Comparison of ENCODE assay signal across 19 mouse cellular contexts in the genomic region with DNA sequence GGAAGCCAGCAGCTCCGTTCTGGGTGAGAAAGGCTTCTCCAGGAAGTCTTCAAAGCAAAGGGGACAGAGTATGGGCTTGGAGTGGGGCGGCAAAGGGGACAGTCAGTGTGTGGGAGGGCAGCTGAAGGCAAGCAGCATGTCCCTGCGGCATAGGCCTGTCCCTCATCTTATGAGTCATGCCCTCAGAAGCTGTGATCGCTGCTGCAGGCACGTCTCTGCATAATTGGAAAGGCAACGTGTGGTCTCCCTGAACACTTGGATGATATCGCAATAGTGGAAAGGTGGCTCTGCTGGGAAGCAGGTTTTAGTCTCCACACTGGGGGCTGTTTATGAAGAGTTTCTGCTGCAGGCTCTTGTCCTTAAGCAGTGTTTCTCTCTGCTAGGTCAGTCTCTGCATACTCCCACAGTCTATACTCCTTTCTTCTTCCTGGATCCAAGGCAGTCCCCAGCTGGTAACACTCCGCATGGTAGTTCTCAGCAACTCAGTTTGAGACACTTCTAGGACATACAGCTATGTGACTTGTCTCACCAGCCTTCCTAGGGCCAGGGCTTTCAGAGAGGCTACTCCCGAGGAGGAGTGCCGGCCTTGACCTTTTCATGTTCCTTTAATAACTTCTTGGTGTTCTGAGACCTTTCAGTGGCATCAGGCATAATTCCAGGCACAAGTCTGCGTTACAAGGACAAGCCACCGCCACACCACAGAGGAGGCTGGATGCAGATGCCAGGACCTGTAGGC. TPM values are rescaled to one million over a fixed set of nuclear protein-coding genes. Genes with fewer than 3 reads are reported as not detected.
A peak's percentile ranks its signal among the peaks of the same experiment; 100 is the strongest.
DNase-seq lines count a peak whose midpoint lies in the region; ATAC-seq lines count a peak whose summit lies in the region.
"Had no signal": no experiment of that assay in that cellular context is flagged by ENCODE, and none has a peak within 500 bp of the region (broad histone marks: within the 10 kb centered on the region; RNA-seq: fewer than 3 reads in every experiment).

No protein-coding gene starts in this region.

- H3K4me1 ChIP-seq in kidney, embryonic 15.5 days: peaks cover 27% of the 10 kb centered on the region

- no peaks in the 10 kb centered on the region for H3K27me3 ChIP-seq in kidney, embryonic 15.5 days
- H3K27me3 ChIP-seq: embryonic facial prominence, embryonic 15.5 days; midbrain, embryonic 12.5 days had no signal

- no peak overlapping the region for H3K4me2 ChIP-seq in kidney, embryonic 15.5 days
- H3K4me2 ChIP-seq: embryonic facial prominence, embryonic 15.5 days; midbrain, embryonic 12.5 days had no signal

- no peak overlapping the region for H3K9ac ChIP-seq in kidney, embryonic 15.5 days
- H3K9ac ChIP-seq: embryonic facial prominence, embryonic 15.5 days; midbrain, embryonic 12.5 days had no signal

- no peak; the same call in 1 of the 2 replicates for ATAC-seq in kidney, embryonic 15.5 days (replicated peaks; ENCODE audit: low FRiP score)
- ATAC-seq: CD4-positive, CD25-positive, alpha-beta regulatory T cell, adult 4 months; hindbrain, embryonic 16.5 days had no signal

- H3K9me3 ChIP-seq in kidney, embryonic 15.5 days (replicated peaks): no peaks in the 10 kb centered on the region
- H3K9me3 ChIP-seq: embryonic facial prominence, embryonic 15.5 days; midbrain, embryonic 12.5 days had no signal

- DNase-seq in kidney, postnatal 25 days: no peak
- peak; percentile 36 for DNase-seq in testis, postnatal 14 days (ENCODE audit: low spot score)
- DNase-seq in testis, postnatal 10 days (ENCODE audit: low spot score): no peak
- DNase-seq in adrenal gland, postnatal 36 days: peak; percentile 61 to 65
- DNase-seq in skeletal muscle tissue, adult 2 months (ENCODE audit: low read depth, low spot score): peak; percentile 59
- no peak for DNase-seq in right cerebral cortex, adult 2 months (ENCODE audit: low spot score in 2 of 2)
- no peak for DNase-seq in layer of hippocampus, adult 9-10 months (ENCODE audit: low spot score)
- DNase-seq: cerebellum, adult 2 months; heart, adult 11 months; heart, postnatal 10 days; kidney, adult 8-10 months; thymus, adult 18-20 months had no signal

- WGBS in kidney, embryonic 15.5 days: 63% methylated on average over 12 of the region's 12 CpGs

- H3K27ac ChIP-seq in kidney, embryonic 15.5 days: 0 out of 2 replicates have a peak overlapping the region, but pooled peaks have one; percentile 37
- H3K27ac ChIP-seq: embryonic facial prominence, embryonic 15.5 days; layer of hippocampus, adult 2 months; midbrain, embryonic 12.5 days had no signal

- H3K36me3 ChIP-seq in kidney, embryonic 15.5 days: no peaks in the 10 kb centered on the region
- H3K36me3 ChIP-seq: embryonic facial prominence, embryonic 15.5 days; midbrain, embryonic 12.5 days had no signal

- no peak overlapping the region for H3K4me3 ChIP-seq in kidney, embryonic 15.5 days (replicated peaks)
- H3K4me3 ChIP-seq: embryonic facial prominence, embryonic 15.5 days; layer of hippocampus, adult 2 months; midbrain, embryonic 12.5 days had no signal

RNA-seq across cellular contexts. Expression of a gene that starts 14.1 kb away (rescaled TPM):
- polyA plus RNA-seq in kidney, embryonic 15.5 days (2015; fragmentation: Nextera tagmentation; extraction: Ambion mirVana): 25.7 and 27.7 TPM in 2 replicates
- total RNA-seq in adrenal gland, postnatal 36 days (2021): 10 to 100 TPM; 46.9 to 60.6 TPM
- total RNA-seq: MEL had no signal

Comparison
In these comparisons a context has a peak if more than half of its experiments do, and no peak if none do; other contexts are left out.
1. DNase-seq: peak in testis, postnatal 14 days (single experiment), adrenal gland, postnatal 36 days (2 of 2) and skeletal muscle tissue, adult 2 months (single experiment); none in kidney, postnatal 25 days (0 of 2), testis, postnatal 10 days (single experiment), right cerebral cortex, adult 2 months (0 of 2) and layer of hippocampus, adult 9-10 months (single experiment).